Mouse (Mus musculus): ENCODE measurements around the gene Nod2. TPM values are rescaled to one million over a fixed set of nuclear protein-coding genes. Genes with fewer than 3 reads are reported as not detected.

Gene Nod2
- polyA plus RNA-seq, 1 experiment from 2014 or later, result 0.20 TPM

DNA sequence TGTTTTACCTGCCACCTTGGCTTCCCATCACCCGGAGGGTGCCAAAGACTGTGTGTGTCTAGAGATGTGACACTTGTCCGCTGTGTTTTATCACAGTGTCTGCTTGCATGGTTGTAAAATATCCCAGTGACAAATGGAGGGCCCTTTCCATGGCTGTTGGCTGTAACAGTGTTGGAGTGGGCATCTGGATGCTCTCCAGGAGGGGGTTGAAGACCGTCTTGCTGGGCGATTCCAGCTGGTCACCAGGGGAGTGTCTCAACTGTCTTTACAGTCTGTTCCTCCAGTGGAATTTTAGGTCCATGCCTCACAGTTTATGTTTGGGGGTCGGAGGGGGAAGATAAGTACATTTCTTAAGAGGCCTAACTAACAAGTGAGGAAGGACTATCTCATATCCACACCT lies 26.2 kb upstream of the Nod2 start:
- Histone ChIP-seq H3K27ac (replicated peaks) (no peak overlapping the region), H3K36me3 (no peaks in the 10 kb centered on the region), H3K27me3 (peaks cover 5% of the 10 kb centered on the region; the same call in 1 of the 2 replicates), H3K9me3 (no peaks in the 10 kb centered on the region), H3K9ac (replicated peaks) (no peak overlapping the region), H3K4me1 (0 out of 2 replicates have a peak, but pooled peaks cover 2% of the 10 kb centered on the region), H3K4me2 (replicated peaks) (no peak overlapping the region), H3K4me3 (no peak overlapping the region)
- WGBS, result 72% methylated on average over 5 of the region's 5 CpGs
- ATAC-seq (replicated peaks), result 0 out of 2 replicates have a peak, but pooled peaks have one; percentile 8

- Histone ChIP-seq H3K27ac (replicated peaks) (no peak overlapping the region), H3K9ac (replicated peaks) (no peak overlapping the region), H3K27me3 (peaks cover 9% of the 10 kb centered on the region; the same call in 1 of the 2 replicates), H3K4me3 (no peak overlapping the region), H3K4me1 (0 out of 2 replicates have a peak, but pooled peaks cover 2% of the 10 kb centered on the region), H3K9me3 (no peaks in the 10 kb centered on the region), H3K4me2 (replicated peaks) (no peak overlapping the region), H3K36me3 (no peaks in the 10 kb centered on the region)
- peak; percentile 58; the same call in 1 of the 2 replicates for ATAC-seq (replicated peaks)
- WGBS, result 1% methylated on average over 8 of the region's 8 CpGs
Measured at GRCm38 (mm10) chr8:88621408-88621807, 25.7 kb upstream of the Nod2 start.

GRCm38 (mm10) chr8:88623351-88623750 lies 23.8 kb upstream of the Nod2 start:
- no peaks in the 10 kb centered on the region for H3K9me3 ChIP-seq
- no peak overlapping the region for H3K27ac ChIP-seq (replicated peaks)
- H3K4me1 ChIP-seq, result peaks cover 11% of the 10 kb centered on the region
- H3K4me2 ChIP-seq (replicated peaks), result no peak overlapping the region
- peaks cover 11% of the 10 kb centered on the region; the same call in 1 of the 2 replicates for H3K27me3 ChIP-seq
- no peaks in the 10 kb centered on the region for H3K36me3 ChIP-seq
- H3K4me3 ChIP-seq, result no peak overlapping the region
- no peak overlapping the region for H3K9ac ChIP-seq (replicated peaks)
- 62% methylated on average over 3 of the region's 3 CpGs for WGBS
- ATAC-seq (replicated peaks), result no peak

- H3K4me1 ChIP-seq, result peaks cover 15% of the 10 kb centered on the region
- no peak overlapping the region for H3K4me2 ChIP-seq (replicated peaks)
- peaks cover 11% of the 10 kb centered on the region; the same call in 1 of the 2 replicates for H3K27me3 ChIP-seq
- no peak overlapping the region for H3K27ac ChIP-seq (replicated peaks)
- ATAC-seq (replicated peaks), result no peak
- 85% methylated on average over 3 of the region's 3 CpGs for WGBS
- H3K9me3 ChIP-seq, result no peaks in the 10 kb centered on the region
- no peak overlapping the region for H3K4me3 ChIP-seq
- H3K9ac ChIP-seq (replicated peaks), result no peak overlapping the region
- no peaks in the 10 kb centered on the region for H3K36me3 ChIP-seq
Measured at GRCm38 (mm10) chr8:88624276-88624675, 22.8 kb upstream of the Nod2 start.

GRCm38 (mm10) chr8:88626433-88626832 lies 20.7 kb upstream of the Nod2 start:
- H3K9me3 ChIP-seq, result no peaks in the 10 kb centered on the region
- no peak overlapping the region for H3K27ac ChIP-seq (replicated peaks)
- WGBS, result 79% methylated on average over 3 of the region's 3 CpGs
- no peak overlapping the region for H3K4me3 ChIP-seq
- ATAC-seq (replicated peaks), result no peak
- H3K9ac ChIP-seq (replicated peaks), result no peak overlapping the region
- peaks cover 13% of the 10 kb centered on the region for H3K4me1 ChIP-seq
- no peak overlapping the region; the same call in 1 of the 2 replicates for H3K4me2 ChIP-seq (replicated peaks)
- peaks cover 6% of the 10 kb centered on the region; the same call in 1 of the 2 replicates for H3K27me3 ChIP-seq
- H3K36me3 ChIP-seq, result no peaks in the 10 kb centered on the region

GRCm38 (mm10) chr8:88626940-88627264 lies 20.2 kb upstream of the Nod2 start:
- H3K27ac ChIP-seq (replicated peaks), result peak overlapping the region; percentile 76; the same call in 1 of the 2 replicates
- H3K4me3 ChIP-seq, result peak overlapping the region; percentile 51
- peaks cover 13% of the 10 kb centered on the region for H3K4me1 ChIP-seq
- H3K36me3 ChIP-seq, result no peaks in the 10 kb centered on the region
- WGBS, result 14% methylated on average over 19 of the region's 19 CpGs
- peaks cover 6% of the 10 kb centered on the region; the same call in 1 of the 2 replicates for H3K27me3 ChIP-seq
- peak overlapping the region; percentile 56 for H3K9ac ChIP-seq (replicated peaks)
- no peak for ATAC-seq (replicated peaks)
- no peaks in the 10 kb centered on the region for H3K9me3 ChIP-seq
- H3K4me2 ChIP-seq (replicated peaks), result peak overlapping the region; percentile 85

DNA sequence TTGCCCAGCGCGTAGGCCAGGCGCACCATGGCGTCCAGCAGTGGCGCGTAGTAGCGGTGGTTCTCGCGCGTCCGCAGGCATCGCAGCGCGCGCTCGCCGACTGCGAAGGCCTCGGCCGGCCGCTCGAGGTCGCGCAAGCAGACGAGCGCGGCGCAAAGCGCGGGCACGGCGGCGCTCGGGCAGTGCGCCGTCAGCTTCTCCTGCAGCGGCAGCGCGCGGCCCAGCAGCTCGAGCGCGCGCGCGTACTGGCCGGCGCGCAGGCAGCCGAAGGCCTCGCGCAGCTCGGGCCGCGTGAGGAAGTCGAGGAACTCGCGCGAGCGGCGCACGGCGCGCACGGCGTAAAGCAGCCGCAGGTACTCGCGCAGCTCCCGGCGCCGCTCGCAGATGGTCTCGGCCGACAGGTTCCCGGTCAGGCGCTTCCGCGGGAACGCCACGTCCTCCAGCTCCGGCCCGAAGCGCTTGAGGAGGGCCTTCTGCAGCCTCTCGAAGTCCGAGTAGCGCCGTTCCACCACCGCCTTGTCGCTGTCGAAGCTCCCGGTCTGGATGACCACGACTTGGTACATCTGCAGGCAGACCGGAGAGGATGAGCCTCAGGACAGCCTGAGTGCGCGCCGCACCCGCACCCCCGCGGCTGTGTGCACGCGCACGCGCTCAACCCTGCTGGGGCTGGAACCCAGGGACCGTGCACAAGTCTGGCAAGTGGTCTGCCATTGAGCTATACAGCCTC lies 19.7 kb upstream of the Nod2 start:
- peak overlapping the region; percentile 51 for H3K4me3 ChIP-seq
- H3K9me3 ChIP-seq, result no peaks in the 10 kb centered on the region
- H3K4me2 ChIP-seq (replicated peaks), result peak overlapping the region; percentile 85
- WGBS, result under 1% methylated on average over 105 of the region's 105 CpGs
- H3K4me1 ChIP-seq, result peaks cover 13% of the 10 kb centered on the region
- H3K27me3 ChIP-seq, result peaks cover 6% of the 10 kb centered on the region; the same call in 1 of the 2 replicates
- H3K27ac ChIP-seq (replicated peaks), result peak overlapping the region; percentile 76
- peak overlapping the region; percentile 56 for H3K9ac ChIP-seq (replicated peaks)
- ATAC-seq (replicated peaks), result peak; percentile 86
- no peaks in the 10 kb centered on the region for H3K36me3 ChIP-seq

GRCm38 (mm10) chr8:88628001-88628774 lies 18.9 kb upstream of the Nod2 start:
- peak overlapping the region; percentile 85 for H3K4me2 ChIP-seq (replicated peaks)
- peak overlapping the region; percentile 56 for H3K9ac ChIP-seq (replicated peaks)
- H3K27me3 ChIP-seq, result peaks cover 6% of the 10 kb centered on the region; the same call in 1 of the 2 replicates
- peak overlapping the region; percentile 51 for H3K4me3 ChIP-seq
- H3K4me1 ChIP-seq, result peaks cover 13% of the 10 kb centered on the region
- no peaks in the 10 kb centered on the region for H3K9me3 ChIP-seq
- 61% methylated on average over 14 of the region's 14 CpGs for WGBS
- no peaks in the 10 kb centered on the region for H3K36me3 ChIP-seq
- peak; percentile 35 for ATAC-seq (replicated peaks)
- peak overlapping the region; percentile 76; the same call in 1 of the 2 replicates for H3K27ac ChIP-seq (replicated peaks)

GRCm38 (mm10) chr8:88630225-88630624 lies 16.9 kb upstream of the Nod2 start:
- ATAC-seq (replicated peaks), result no peak
- no peaks in the 10 kb centered on the region for H3K9me3 ChIP-seq

DNA sequence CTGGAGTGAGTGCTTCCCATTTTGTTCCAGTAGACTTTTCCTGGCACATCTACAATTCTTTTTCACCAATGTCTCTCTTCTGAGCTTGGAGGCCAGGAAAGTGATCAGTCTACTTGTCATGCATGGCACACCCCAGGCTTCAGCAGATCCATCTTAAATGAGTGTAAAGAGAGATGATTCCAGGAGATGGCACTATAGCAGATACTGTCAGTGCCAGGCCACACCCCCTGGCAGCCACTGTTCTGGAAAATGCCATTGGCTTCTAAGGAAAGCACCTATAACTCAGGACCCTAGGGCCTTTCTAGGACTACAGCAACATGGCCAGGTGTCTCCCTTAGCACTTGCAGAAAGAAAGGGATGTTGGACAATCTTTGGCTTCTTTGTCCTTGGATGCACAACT lies 16.0 kb upstream of the Nod2 start:
- peaks cover 4% of the 10 kb centered on the region; the same call in 1 of the 2 replicates for H3K27me3 ChIP-seq
- no peak for ATAC-seq (replicated peaks)

More at GRCm38 (mm10) chr8:88630225-88630624, 16.9 kb upstream of the Nod2 start:
- Histone ChIP-seq H3K4me3 (no peak overlapping the region), H3K27ac (replicated peaks) (no peak overlapping the region), H3K9ac (replicated peaks) (no peak overlapping the region), H3K4me2 (replicated peaks) (no peak overlapping the region), H3K4me1 (peaks cover 13% of the 10 kb centered on the region), H3K36me3 (no peaks in the 10 kb centered on the region), H3K27me3 (peaks cover 6% of the 10 kb centered on the region; the same call in 1 of the 2 replicates)
- 90% methylated on average over 4 of the region's 4 CpGs for WGBS

GRCm38 (mm10) chr8:88633343-88633765 lies 13.8 kb upstream of the Nod2 start:
- H3K9me3 ChIP-seq, result no peaks in the 10 kb centered on the region
- no peak overlapping the region for H3K27ac ChIP-seq (replicated peaks)
- no peaks in the 10 kb centered on the region for H3K27me3 ChIP-seq
- peaks cover 4% of the 10 kb centered on the region for H3K4me1 ChIP-seq
- no peak for ATAC-seq (replicated peaks)
- 85% methylated on average over 7 of the region's 7 CpGs for WGBS
- H3K9ac ChIP-seq (replicated peaks), result no peak overlapping the region
- no peak overlapping the region for H3K4me3 ChIP-seq
- no peaks in the 10 kb centered on the region for H3K36me3 ChIP-seq
- H3K4me2 ChIP-seq (replicated peaks), result no peak overlapping the region

More for the DNA sequence above, 16.0 kb upstream of the Nod2 start:
- Histone ChIP-seq H3K4me3 (no peak overlapping the region), H3K9ac (replicated peaks) (no peak overlapping the region), H3K36me3 (no peaks in the 10 kb centered on the region), H3K9me3 (no peaks in the 10 kb centered on the region), H3K4me2 (replicated peaks) (no peak overlapping the region), H3K27ac (replicated peaks) (no peak overlapping the region), H3K4me1 (peaks cover 13% of the 10 kb centered on the region)
